Mouse (Mus musculus) spleen, adult 12 weeks (tissue): ENCODE measurements around the gene Mchr1.

Source experiments
- DNase-seq: peaks from one replicate; pipeline ENCODE4 v3.0.0; 2022; ENCODE audit warnings: low spot score

Gene Mchr1

DNA sequence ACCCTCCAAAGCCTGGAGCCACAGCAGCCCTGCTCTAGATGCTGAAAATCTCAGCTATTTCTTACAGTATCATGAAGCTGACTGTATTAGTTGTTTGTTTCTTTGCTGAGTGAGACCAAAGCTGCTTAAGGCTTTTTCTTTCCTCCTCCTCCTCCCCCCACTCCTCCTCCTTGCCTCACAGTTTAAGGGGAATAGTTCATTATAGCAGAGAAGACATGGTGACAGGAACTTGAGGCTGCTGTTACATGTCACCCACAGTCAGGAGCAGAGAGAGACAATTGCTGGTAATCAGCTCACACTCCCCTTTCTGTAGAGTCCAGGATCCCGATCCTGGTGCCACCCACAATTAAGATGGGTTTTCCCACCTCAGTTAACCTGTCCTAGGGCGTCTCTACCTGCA is 38.1 kb downstream of the Mchr1 start:
- DNase-seq = no peak

DNA sequence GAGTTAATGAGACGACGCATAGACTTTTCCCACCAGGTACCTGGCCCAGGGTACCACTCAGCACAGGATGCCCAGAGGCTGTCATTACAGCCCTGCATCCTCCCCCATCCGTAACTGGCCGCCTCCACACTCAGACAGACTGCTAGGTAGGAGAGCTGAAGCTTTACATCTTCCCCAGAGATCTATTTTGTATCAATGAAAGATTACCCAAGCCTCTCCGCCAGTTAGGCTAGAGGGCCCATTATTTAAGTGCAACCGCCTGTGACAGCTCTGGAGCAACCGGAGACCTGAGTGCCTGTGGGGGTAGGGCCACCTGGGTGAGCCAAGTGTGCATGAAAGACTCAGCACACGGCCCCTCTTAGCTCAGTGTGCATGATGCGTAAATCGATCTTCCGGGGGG is 42.6 kb downstream of the Mchr1 start:
- no peak for DNase-seq

DNA sequence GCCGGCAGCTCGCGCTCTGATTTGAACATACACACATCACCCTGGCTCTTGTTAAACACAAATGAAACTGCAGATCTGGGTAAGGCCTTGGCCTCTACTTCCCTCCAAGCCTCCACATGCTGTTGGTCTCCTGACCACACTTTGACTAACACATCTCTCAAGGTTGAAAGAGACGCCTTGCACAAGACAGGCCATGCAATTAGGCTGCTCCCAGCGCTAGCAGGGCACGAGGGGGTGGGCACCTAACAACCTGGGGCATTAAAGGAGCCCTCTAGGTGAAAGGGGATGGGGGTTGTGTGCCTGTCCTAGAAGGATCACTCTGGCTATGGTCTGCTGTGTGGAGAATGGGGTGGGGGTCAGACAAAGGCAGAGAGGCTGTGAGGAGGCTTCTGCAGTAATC is 43.4 kb downstream of the Mchr1 start:
- DNase-seq = no peak

DNA sequence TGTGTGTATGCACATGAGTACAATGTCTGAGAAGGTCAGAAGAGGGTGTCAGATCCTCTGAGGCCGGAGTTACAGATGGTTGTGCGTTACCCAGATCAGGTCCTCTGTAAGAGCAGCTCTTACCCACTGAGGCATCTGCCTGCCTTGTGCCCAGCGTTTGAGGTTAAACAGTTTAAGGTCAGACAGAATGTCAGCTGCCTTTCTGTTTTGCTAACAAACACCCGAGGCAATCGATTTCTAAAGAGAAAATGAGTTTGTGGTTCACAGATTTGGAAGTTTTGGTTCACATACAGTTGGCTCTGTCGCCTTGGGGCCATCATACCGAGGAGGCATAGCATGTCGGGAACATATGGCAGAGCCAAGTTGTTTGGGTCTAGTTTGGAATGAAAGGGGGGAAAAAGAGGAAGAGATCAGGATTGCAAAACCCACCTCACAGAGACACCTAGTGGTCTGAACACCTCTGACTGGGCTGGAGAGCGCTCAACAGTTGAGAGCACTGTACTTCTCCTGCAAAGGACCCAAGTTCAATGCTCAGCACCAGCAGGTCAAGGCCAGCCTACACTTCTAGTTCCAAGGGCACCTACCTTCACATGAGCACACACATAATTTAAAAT is 48.9 kb downstream of the Mchr1 start:
- no peak for DNase-seq
